ENCODE assay signal across 8 mouse cellular contexts in genomic region chr4:141559131-141559897, GRCm38 (mm10). TPM values are rescaled to one million over a fixed set of nuclear protein-coding genes. Genes with fewer than 3 reads are reported as not detected.
A peak's percentile ranks its signal among the peaks of the same experiment; 100 is the strongest.
DNase-seq lines count a peak whose midpoint lies in the region; ATAC-seq and TF ChIP-seq lines count a peak whose summit lies in the region.

No protein-coding gene starts in this region.

- peak overlapping the region; percentile 95 for H3K27ac ChIP-seq in bone marrow macrophage, adult 2 months (ENCODE audit: insufficient read depth, low read depth, low read length)
- peak overlapping the region; percentile 92 for H3K27ac ChIP-seq in heart, embryonic 10.5 days
- peak overlapping the region; percentile 86 for H3K27ac ChIP-seq in kidney, embryonic 14.5 days (ENCODE audit: low read depth, low read length)
- peak overlapping the region; percentile 88 for H3K27ac ChIP-seq in limb, embryonic 15.5 days
- H3K27ac ChIP-seq in midbrain, embryonic 16.5 days (ENCODE audit: low read length): peak overlapping the region; percentile 94

- H3K79me3 ChIP-seq in C2C12 (ENCODE audit: low read depth): no peaks in the 10 kb centered on the region

- no peaks in the 10 kb centered on the region for H3K36me3 ChIP-seq in C2C12 (ENCODE audit: control insufficient read depth, insufficient read depth)
- no peaks in the 10 kb centered on the region for H3K36me3 ChIP-seq in heart, embryonic 10.5 days
- H3K36me3 ChIP-seq in kidney, embryonic 14.5 days (ENCODE audit: control insufficient read depth, insufficient read depth, low read length): no peaks in the 10 kb centered on the region
- no peaks in the 10 kb centered on the region for H3K36me3 ChIP-seq in limb, embryonic 15.5 days
- H3K36me3 ChIP-seq in midbrain, embryonic 16.5 days (ENCODE audit: control insufficient read depth, insufficient read depth, low read length): no peaks in the 10 kb centered on the region

- TF ChIP-seq CTCF in C2C12 (IDR thresholded peaks at IDR 0.05; ENCODE audit: control insufficient read depth, insufficient read depth, insufficient read length): no peak
- no peak for TF ChIP-seq CTCF in bone marrow macrophage, adult 2 months (IDR thresholded peaks at IDR 0.05; ENCODE audit: low read depth, low read length)

- peak; percentile 86 for ATAC-seq in erythroblast, adult 5-6 weeks (replicated peaks; ENCODE audit: low FRiP score, poor library complexity, severe bottlenecking)
- ATAC-seq in kidney, embryonic 14.5 days (ENCODE audit: low FRiP score, low TSS enrichment): peak; percentile 68
- peak; percentile 44; the same call in 1 of the 2 replicates for ATAC-seq in limb, embryonic 15.5 days (ENCODE audit: insufficient number of reproducible peaks, low FRiP score, low TSS enrichment, low read depth)
- ATAC-seq in midbrain, embryonic 16.5 days: peak; percentile 78

- WGBS in heart, embryonic 10.5 days: under 1% methylated on average over 30 of the region's 30 CpGs
- under 1% methylated on average over 30 of the region's 30 CpGs for WGBS in kidney, embryonic 14.5 days
- WGBS in limb, embryonic 15.5 days: under 1% methylated on average over 30 of the region's 30 CpGs
- under 1% methylated on average over 30 of the region's 30 CpGs for WGBS in midbrain, embryonic 16.5 days

- no peak for TF ChIP-seq POLR2A in bone marrow macrophage, adult 2 months (IDR thresholded peaks at IDR 0.05; ENCODE audit: borderline replicate concordance, low read depth, low read length)

- no peaks in the 10 kb centered on the region for H3K79me2 ChIP-seq in C2C12 (ENCODE audit: control insufficient read depth, insufficient read depth)

- H3K9ac ChIP-seq in kidney, embryonic 14.5 days (ENCODE audit: low read depth, low read length): peak overlapping the region; percentile 52
- H3K9ac ChIP-seq in limb, embryonic 15.5 days: peak overlapping the region; percentile 47; the same call in 1 of the 2 replicates
- peak overlapping the region; percentile 60 for H3K9ac ChIP-seq in midbrain, embryonic 16.5 days (ENCODE audit: low read depth, low read length)

- no peaks in the 10 kb centered on the region for H3K27me3 ChIP-seq in C2C12 (ENCODE audit: control insufficient read depth, insufficient read depth, insufficient read length)
- H3K27me3 ChIP-seq in heart, embryonic 10.5 days (ENCODE audit: insufficient read depth, poor library complexity, severe bottlenecking): no peaks in the 10 kb centered on the region
- no peaks in the 10 kb centered on the region for H3K27me3 ChIP-seq in kidney, embryonic 14.5 days (ENCODE audit: control insufficient read depth, insufficient read depth, low read length)
- H3K27me3 ChIP-seq in limb, embryonic 15.5 days: no peaks in the 10 kb centered on the region
- H3K27me3 ChIP-seq in midbrain, embryonic 16.5 days (ENCODE audit: control insufficient read depth, insufficient read depth, low read depth, low read length): no peaks in the 10 kb centered on the region

- H3ac ChIP-seq in C2C12 (ENCODE audit: control insufficient read depth, insufficient read length, low read depth): peak overlapping the region; percentile 64

- H3K4me1 ChIP-seq in bone marrow macrophage, adult 2 months (ENCODE audit: control insufficient read depth, insufficient read depth, low read length): peaks cover 14% of the 10 kb centered on the region
- peaks cover 22% of the 10 kb centered on the region for H3K4me1 ChIP-seq in heart, embryonic 10.5 days
- H3K4me1 ChIP-seq in kidney, embryonic 14.5 days (ENCODE audit: control insufficient read depth, insufficient read depth, low read length): peaks cover 12% of the 10 kb centered on the region
- H3K4me1 ChIP-seq in limb, embryonic 15.5 days: peaks cover 25% of the 10 kb centered on the region
- H3K4me1 ChIP-seq in midbrain, embryonic 16.5 days (ENCODE audit: control insufficient read depth, insufficient read depth, low read length): peaks cover 12% of the 10 kb centered on the region

- peak; percentile 91 for DNase-seq in heart, embryonic 10.5 days (ENCODE audit: low spot score)
- peak; percentile 42 to 60 for DNase-seq in spleen, postnatal 14 days (ENCODE audit: low spot score in 2 of 2)

- H3K4me3 ChIP-seq in C2C12 (ENCODE audit: insufficient read depth, poor library complexity, severe bottlenecking): peak overlapping the region; percentile 25
- peak overlapping the region; percentile 63 for H3K4me3 ChIP-seq in bone marrow macrophage, adult 2 months (ENCODE audit: insufficient read depth, low read length)
- peak overlapping the region; percentile 65 for H3K4me3 ChIP-seq in heart, embryonic 10.5 days
- H3K4me3 ChIP-seq in kidney, embryonic 14.5 days (ENCODE audit: low read length): peak overlapping the region; percentile 43
- H3K4me3 ChIP-seq in limb, embryonic 15.5 days: peak overlapping the region; percentile 43
- H3K4me3 ChIP-seq in midbrain, embryonic 16.5 days (ENCODE audit: low read depth, low read length): peak overlapping the region; percentile 43

- peak overlapping the region; percentile 90 for H3K4me2 ChIP-seq in kidney, embryonic 14.5 days (replicated peaks; ENCODE audit: low read depth, low read length)
- peak overlapping the region; percentile 91 for H3K4me2 ChIP-seq in limb, embryonic 15.5 days
- peak overlapping the region; percentile 70 for H3K4me2 ChIP-seq in midbrain, embryonic 16.5 days (ENCODE audit: low read length)

- no peaks in the 10 kb centered on the region for H3K9me3 ChIP-seq in heart, embryonic 10.5 days
- no peaks in the 10 kb centered on the region for H3K9me3 ChIP-seq in kidney, embryonic 14.5 days (ENCODE audit: control insufficient read depth, low read length)
- no peaks in the 10 kb centered on the region for H3K9me3 ChIP-seq in limb, embryonic 15.5 days
- H3K9me3 ChIP-seq in midbrain, embryonic 16.5 days (replicated peaks; ENCODE audit: control insufficient read depth, low read length, poor library complexity, severe bottlenecking): no peaks in the 10 kb centered on the region

TF ChIP-seq in C2C12, 6 proteins besides CTCF, POLR2A, EP300 and RAD21:
- TF ChIP-seq USF1 (IDR thresholded peaks at IDR 0.05; ENCODE audit: low read depth) (peak; percentile 90), FOSL1 (IDR thresholded peaks at IDR 0.05; ENCODE audit: insufficient read depth, low read length, poor library complexity, severe bottlenecking) (no peak), MYOD1 (IDR thresholded peaks at IDR 0.05; ENCODE audit: control insufficient read depth, insufficient read length, low read depth) (peak; percentile 37), CEBPB (IDR thresholded peaks at IDR 0.05; ENCODE audit: low read depth) (peak; percentile 100)
TF ChIP-seq in C2C12: peak in this region for 3.

RNA-seq across cellular contexts. Expression of gene Spen, which starts 20.9 kb away (rescaled TPM):
- polyA plus RNA-seq in C2C12 (2012; fragmentation: generic; extraction: Trizol): 12.1 TPM
- 23.6 and 29.2 TPM in 2 replicates for polyA plus RNA-seq in bone marrow macrophage, adult 2 months (2012; ENCODE audit: insufficient read depth, insufficient read length, missing spikeins)
- total RNA-seq in erythroblast, adult 5-6 weeks (2015; ENCODE audit: low replicate concordance): 38.0 and 60.7 TPM in 2 replicates
- 35.6 and 63.0 TPM in 2 replicates for total RNA-seq in erythroblast, adult 5-6 weeks (2017; ENCODE audit: low replicate concordance)
- 6.0 and 8.4 TPM in 2 replicates for polyA plus RNA-seq in heart, embryonic 10.5 days (2016; fragmentation: Nextera tagmentation; extraction: Ambion mirVana)
- polyA plus RNA-seq in kidney, embryonic 14.5 days (2014; fragmentation: Nextera tagmentation; extraction: Ambion mirVana): 13.1 and 19.3 TPM in 2 replicates
- 7.2 and 9.0 TPM in 2 replicates for polyA plus RNA-seq in limb, embryonic 15.5 days (2015; fragmentation: Nextera tagmentation; extraction: Ambion mirVana)
- 13.6 and 19.2 TPM in 2 replicates for polyA plus RNA-seq in midbrain, embryonic 16.5 days (2015; fragmentation: Nextera tagmentation; extraction: Ambion mirVana)

RNA-seq across cellular contexts. Expression of gene Fblim1, which starts 46.6 kb away (rescaled TPM):
- polyA plus RNA-seq in C2C12 (2012; fragmentation: generic; extraction: Trizol): 49.8 TPM
- polyA plus RNA-seq in bone marrow macrophage, adult 2 months (2012; ENCODE audit: insufficient read depth, insufficient read length, missing spikeins): 60.2 and 65.0 TPM in 2 replicates
- 0.63 TPM in 1 of 2 replicates, not detected in the other for total RNA-seq in erythroblast, adult 5-6 weeks (2015; ENCODE audit: low replicate concordance)
- total RNA-seq in erythroblast, adult 5-6 weeks (2017; ENCODE audit: low replicate concordance): 0.56 and 1.1 TPM in 2 replicates
- 61.9 and 62.7 TPM in 2 replicates for polyA plus RNA-seq in heart, embryonic 10.5 days (2016; fragmentation: Nextera tagmentation; extraction: Ambion mirVana)
- 49.4 and 71.3 TPM in 2 replicates for polyA plus RNA-seq in kidney, embryonic 14.5 days (2014; fragmentation: Nextera tagmentation; extraction: Ambion mirVana)
- polyA plus RNA-seq in limb, embryonic 15.5 days (2015; fragmentation: Nextera tagmentation; extraction: Ambion mirVana): 27.1 and 29.3 TPM in 2 replicates
- 35.6 and 37.8 TPM in 2 replicates for polyA plus RNA-seq in midbrain, embryonic 16.5 days (2015; fragmentation: Nextera tagmentation; extraction: Ambion mirVana)

RNA-seq across cellular contexts. Expression of gene Tmem82, which starts 59.1 kb away (rescaled TPM):
- polyA plus RNA-seq in C2C12 (2012; fragmentation: generic; extraction: Trizol): not detected
- polyA plus RNA-seq in bone marrow macrophage, adult 2 months (2012; ENCODE audit: insufficient read depth, insufficient read length, missing spikeins): 2.4 and 3.3 TPM in 2 replicates
- not detected in 2 replicates for total RNA-seq in erythroblast, adult 5-6 weeks (2015; ENCODE audit: low replicate concordance)
- 0.34 TPM in 1 of 2 replicates, not detected in the other for total RNA-seq in erythroblast, adult 5-6 weeks (2017; ENCODE audit: low replicate concordance)
- 0.96 and 2.4 TPM in 2 replicates for polyA plus RNA-seq in heart, embryonic 10.5 days (2016; fragmentation: Nextera tagmentation; extraction: Ambion mirVana)
- 0.86 and 1.2 TPM in 2 replicates for polyA plus RNA-seq in kidney, embryonic 14.5 days (2014; fragmentation: Nextera tagmentation; extraction: Ambion mirVana)
- 0.20 and 0.29 TPM in 2 replicates for polyA plus RNA-seq in limb, embryonic 15.5 days (2015; fragmentation: Nextera tagmentation; extraction: Ambion mirVana)
- 0.14 and 0.43 TPM in 2 replicates for polyA plus RNA-seq in midbrain, embryonic 16.5 days (2015; fragmentation: Nextera tagmentation; extraction: Ambion mirVana)

Comparison
In these comparisons a context has a peak if more than half of its experiments do, and no peak if none do; other contexts are left out.
1. Peak in every context shown above with its lines: DNase-seq, ATAC-seq, H3K4me3 ChIP-seq and H3K27ac ChIP-seq.